Mouse (Mus musculus) myocyte (in vitro differentiated cells): Measurements from ENCODE around the gene Mepce. TPM values are rescaled to one million over a fixed set of nuclear protein-coding genes. Genes with fewer than 3 reads are reported as not detected.

Experiments used
- H3K27me3 ChIP-seq: one replicate; pipeline ENCODE4 v1.6.1; 2011; ENCODE audit not compliant: control insufficient read depth, insufficient read depth, insufficient read length
- H3K36me3 ChIP-seq: one replicate; pipeline ENCODE4 v1.6.1; 2011; ENCODE audit not compliant: control insufficient read depth, insufficient read depth
- H3K4me2 ChIP-seq: one replicate; pipeline ENCODE4 v1.6.1; 2011; ENCODE audit warnings: low read depth, control low read depth
- H3K4me3 ChIP-seq: one replicate; pipeline ENCODE4 v1.5.1; 2011; ENCODE audit warnings: mild to moderate bottlenecking, control low read depth, moderate library complexity
- H3K79me2 ChIP-seq: one replicate; pipeline ENCODE4 v1.6.1; 2011; ENCODE audit not compliant: control insufficient read depth, insufficient read depth
- H3ac ChIP-seq: one replicate; pipeline ENCODE4 v1.6.1; 2011; ENCODE audit not compliant: control insufficient read depth, insufficient read length
- E2F4 ChIP-seq: IDR thresholded peaks from one replicate; pipeline ENCODE4 v1.6.1; 2011; ENCODE audit warnings: mild to moderate bottlenecking, control low read depth, moderate library complexity; ENCODE audit not compliant: insufficient read depth
- MAX ChIP-seq: IDR thresholded peaks from one replicate; pipeline ENCODE4 v1.6.1; 2011; ENCODE audit warnings: low read depth, mild to moderate bottlenecking, control low read depth
- MYOD1 ChIP-seq, 3 experiments: IDR thresholded peaks; one replicate each; pipeline ENCODE4 v1.6.1; 2011; ENCODE audit warnings: control low read depth in 2 of 3, low read depth in 2 of 3, mild to moderate bottlenecking in 2 of 3, moderate library complexity in 1 of 3; ENCODE audit not compliant: insufficient read length in 2 of 3, control insufficient read depth in 1 of 3
- MYOG ChIP-seq, 3 experiments: IDR thresholded peaks; one replicate each; pipeline ENCODE4 v1.6.1; 2011; ENCODE audit warnings: control low read depth in 2 of 3, low read depth in 2 of 3, mild to moderate bottlenecking in 2 of 3; ENCODE audit not compliant: insufficient read length in 2 of 3, control insufficient read depth in 1 of 3, insufficient read depth in 1 of 3
- POLR2A ChIP-seq: IDR thresholded peaks from one replicate; pipeline ENCODE4 v1.6.1; 2011; ENCODE audit warnings: low read depth, mild to moderate bottlenecking, control low read depth, moderate library complexity; ENCODE audit not compliant: insufficient read length
- POLR2AphosphoS2 ChIP-seq: IDR thresholded peaks from one replicate; pipeline ENCODE4 v1.6.1; 2011; ENCODE audit warnings: low read depth, control low read depth; ENCODE audit not compliant: insufficient read length
- REST ChIP-seq: IDR thresholded peaks from one replicate; pipeline ENCODE4 v1.6.1; 2011; ENCODE audit warnings: mild to moderate bottlenecking, control low read depth, moderate library complexity; ENCODE audit not compliant: insufficient read depth, insufficient read length
- polyA plus RNA-seq: library from polyadenylated mRNA; unstranded; fragments of >200 nt; fragmentation: generic; extraction: Trizol; gene quantifications from one replicate; pipeline ENCODE4 v1.2.1, GENCODE M21; 2012; ENCODE audit warnings: missing spikeins

Mepce gene
- polyA plus RNA-seq, 1 experiment: 34.4 TPM

DNA sequence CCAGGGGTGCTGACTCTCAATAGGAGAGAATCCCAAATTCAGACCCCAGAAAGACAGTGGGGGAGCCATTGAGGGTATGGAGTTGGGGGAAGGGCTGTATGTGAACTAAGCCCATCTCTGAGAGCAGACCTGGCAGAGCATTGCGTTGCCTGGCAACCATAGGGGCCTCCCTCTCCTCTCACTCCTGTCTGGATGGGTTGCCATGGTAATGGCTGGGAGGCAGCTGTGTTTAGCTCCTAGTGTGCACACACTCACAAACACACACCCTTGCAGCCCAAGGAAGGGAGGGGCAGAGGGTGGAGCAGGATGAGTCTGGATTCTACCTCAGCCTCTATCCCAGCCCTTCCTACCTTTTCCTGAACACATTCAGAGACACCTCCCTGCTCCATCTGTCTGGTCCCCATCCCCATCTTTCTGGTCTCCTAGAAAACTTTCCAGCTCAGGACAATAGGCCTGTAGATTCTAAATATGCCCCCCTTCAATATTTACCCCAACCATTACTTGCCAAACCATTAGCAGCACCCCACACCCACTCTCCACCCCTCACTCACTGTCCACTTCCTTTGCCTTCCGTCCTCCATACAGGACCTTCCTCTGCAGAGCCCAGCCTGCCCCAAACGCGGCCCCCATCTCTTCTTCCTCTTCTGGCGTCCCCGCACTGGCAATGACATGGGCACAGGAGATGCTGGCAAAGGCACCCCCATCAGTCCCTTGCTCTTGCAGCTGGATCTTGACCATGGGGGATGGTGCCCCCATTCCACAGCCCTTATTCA, 53.0 kb downstream of the Mepce start:
- no peak for TF ChIP-seq MAX
- TF ChIP-seq MYOD1 (IDR thresholded peaks at IDR 0.05; ENCODE audit: control insufficient read depth in 1 of 3, insufficient read length in 2 of 3, low read depth in 2 of 3): no peak
- no peak for TF ChIP-seq E2F4
- TF ChIP-seq POLR2AphosphoS2: no peak
- TF ChIP-seq REST: no peak
- TF ChIP-seq MYOG (IDR thresholded peaks at IDR 0.05; ENCODE audit: control insufficient read depth in 1 of 3, insufficient read depth in 1 of 3, insufficient read length in 2 of 3, low read depth in 2 of 3): no peak
- H3ac ChIP-seq: no peak overlapping the region
- H3K4me3 ChIP-seq: no peak overlapping the region
- no peaks in the 10 kb centered on the region for H3K79me2 ChIP-seq
- H3K27me3 ChIP-seq: no peaks in the 10 kb centered on the region
- H3K4me2 ChIP-seq: no peak overlapping the region
- no peaks in the 10 kb centered on the region for H3K36me3 ChIP-seq

DNA sequence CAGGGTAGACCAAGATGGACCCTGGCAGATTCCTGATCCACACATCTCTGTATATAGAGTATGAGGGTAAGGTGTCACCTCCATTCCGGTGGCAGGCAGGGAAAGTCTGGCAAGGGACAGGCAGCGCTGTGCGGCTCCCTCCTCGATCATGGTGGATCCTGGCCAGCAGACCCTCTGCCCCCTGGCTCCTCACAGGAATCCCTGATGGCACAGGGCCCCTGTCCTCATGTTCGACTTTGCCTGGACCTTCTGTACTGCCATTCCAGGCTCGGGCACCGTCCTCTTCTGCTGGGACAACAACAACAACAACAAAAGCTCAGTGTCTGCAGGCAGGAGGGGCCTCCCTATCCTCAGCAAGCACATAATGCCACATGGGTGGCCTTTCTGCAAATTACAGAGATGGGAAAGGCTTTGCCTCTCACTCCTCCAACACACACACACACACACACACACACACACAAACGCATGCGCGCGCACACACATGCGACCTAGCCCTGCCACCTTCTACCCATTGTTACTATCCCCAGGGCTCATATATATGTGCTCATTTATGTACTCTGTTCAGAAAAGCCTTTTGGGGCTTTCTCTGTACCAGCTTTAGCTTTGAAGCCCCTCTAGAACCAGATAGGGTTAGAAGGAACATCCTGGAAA, 53.7 kb downstream of the Mepce start:
- Histone ChIP-seq H3ac (no peak overlapping the region), H3K36me3 (no peaks in the 10 kb centered on the region), H3K27me3 (no peaks in the 10 kb centered on the region), H3K79me2 (no peaks in the 10 kb centered on the region), H3K4me3 (no peak overlapping the region), H3K4me2 (no peak overlapping the region)
- TF ChIP-seq MYOG (IDR thresholded peaks at IDR 0.05; ENCODE audit: control insufficient read depth in 1 of 3, insufficient read depth in 1 of 3, insufficient read length in 2 of 3, low read depth in 2 of 3): no peak
- no peak for TF ChIP-seq POLR2A

Other genes with a start within 250 kb of the Mepce start
- not detected for gene Actl6b, start 234.1 kb downstream of the Mepce start, polyA plus RNA-seq
- gene Tfr2, start 217.8 kb downstream of the Mepce start, polyA plus RNA-seq: 1.1 TPM
- 30.3 TPM for gene Mospd3, start 186.6 kb downstream of the Mepce start, polyA plus RNA-seq
- gene Pcolce, start 173.9 kb downstream of the Mepce start, polyA plus RNA-seq: 368 TPM
- gene Fbxo24, start 158.7 kb downstream of the Mepce start, polyA plus RNA-seq: 0.72 TPM
- 29.1 TPM for gene Lrch4, start 158.5 kb downstream of the Mepce start, polyA plus RNA-seq
- gene Gm20605, start 158.5 kb downstream of the Mepce start, polyA plus RNA-seq: 3.3 TPM
- 4.6 TPM for gene Sap25, start 146.3 kb downstream of the Mepce start, polyA plus RNA-seq
- 0.04 TPM for gene Irs3, start 141.9 kb downstream of the Mepce start, polyA plus RNA-seq
- gene Agfg2, start 102.9 kb downstream of the Mepce start, polyA plus RNA-seq: 8.7 TPM
- gene Nyap1, start 46.0 kb downstream of the Mepce start, polyA plus RNA-seq: 2.7 TPM
- 48.1 TPM for gene Tsc22d4, start 41.9 kb downstream of the Mepce start, polyA plus RNA-seq
- gene Ppp1r35, start 8.8 kb downstream of the Mepce start, polyA plus RNA-seq: 40.4 TPM
- gene Zcwpw1, start 143 bp upstream of the Mepce start, polyA plus RNA-seq: 2.2 TPM
- 0.05 TPM for gene Pilra, start 48.6 kb upstream of the Mepce start, polyA plus RNA-seq
- gene Pilrb1, start 70.5 kb upstream of the Mepce start, polyA plus RNA-seq: not detected
- gene Pilrb2, start 84.2 kb upstream of the Mepce start, polyA plus RNA-seq: not detected
- gene Cyp3a13, start 134.0 kb upstream of the Mepce start, polyA plus RNA-seq: 0.01 TPM
- not detected for gene Gjc3, start 175.4 kb upstream of the Mepce start, polyA plus RNA-seq
- gene Azgp1, start 193.9 kb upstream of the Mepce start, polyA plus RNA-seq: not detected
- gene Smok3a, start 233.6 kb upstream of the Mepce start, polyA plus RNA-seq: not detected
- not detected for gene Smok3b, start 233.8 kb upstream of the Mepce start, polyA plus RNA-seq